Comparison of ENCODE assay signal across 9 mouse cellular contexts in the genomic region with DNA sequence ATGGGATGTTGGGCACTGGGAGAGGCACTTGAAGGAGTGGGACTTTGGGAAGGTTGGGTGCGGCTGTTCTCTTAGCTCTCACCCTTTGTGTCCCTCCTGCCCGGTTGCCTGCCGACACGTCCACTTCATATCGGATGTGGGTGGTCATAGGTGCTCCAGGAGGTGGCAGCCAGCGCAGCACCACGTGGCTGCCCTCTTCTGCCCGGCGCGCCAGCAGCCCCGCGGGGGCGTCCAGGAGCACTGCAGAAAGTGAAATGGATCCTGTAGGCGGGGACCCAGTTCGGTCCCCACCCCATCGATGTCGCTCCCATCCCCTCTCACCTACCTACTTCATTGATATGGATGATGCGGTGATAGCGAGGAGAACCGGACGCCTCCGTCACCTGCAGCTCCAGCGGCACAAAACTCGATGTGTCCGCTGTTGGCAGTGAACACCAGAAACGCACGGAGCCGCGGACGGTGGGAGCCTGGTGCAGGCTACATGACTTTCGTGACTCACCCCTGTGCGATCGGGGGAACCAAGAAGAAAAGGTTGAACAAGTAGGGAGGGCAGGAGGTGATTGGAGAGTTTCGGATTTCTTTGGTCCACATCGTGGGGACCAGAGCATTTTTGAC. TPM values are rescaled to one million over a fixed set of nuclear protein-coding genes. Genes with fewer than 3 reads are reported as not detected.
DNase-seq lines count a peak whose midpoint lies in the region; ATAC-seq and TF ChIP-seq lines count a peak whose summit lies in the region.
"Had no signal": no experiment of that assay in that cellular context is flagged by ENCODE, and none has a peak within 500 bp of the region (broad histone marks: within the 10 kb centered on the region; RNA-seq: fewer than 3 reads in every experiment).

No protein-coding gene starts in this region.

- no peak for TF ChIP-seq CTCF in G1E (IDR thresholded peaks at IDR 0.05; ENCODE audit: low read depth, low read length)

- peak overlapping the region; percentile 54 for H3K4me3 ChIP-seq in heart, embryonic 13.5 days
- peak overlapping the region; percentile 76 for H3K4me3 ChIP-seq in G1E (ENCODE audit: low read depth, low read length)
- H3K4me3 ChIP-seq in hindbrain, embryonic 10.5 days: peak overlapping the region; percentile 53
- peak overlapping the region; percentile 76 for H3K4me3 ChIP-seq in liver, embryonic 15.5 days (replicated peaks)
- peak overlapping the region; percentile 45 for H3K4me3 ChIP-seq in stomach, embryonic 16.5 days (replicated peaks; ENCODE audit: low read length)

- H3K9ac ChIP-seq in heart, embryonic 13.5 days: peak overlapping the region; percentile 74
- H3K9ac ChIP-seq in liver, embryonic 15.5 days: peak overlapping the region; percentile 94
- H3K9ac ChIP-seq in stomach, embryonic 16.5 days (ENCODE audit: low read length): peak overlapping the region; percentile 64; the same call in 1 of the 2 replicates

- no peaks in the 10 kb centered on the region for H3K9me3 ChIP-seq in heart, embryonic 13.5 days
- no peaks in the 10 kb centered on the region for H3K9me3 ChIP-seq in G1E (replicated peaks)
- no peaks in the 10 kb centered on the region for H3K9me3 ChIP-seq in hindbrain, embryonic 10.5 days
- H3K9me3 ChIP-seq in liver, embryonic 15.5 days (replicated peaks): no peaks in the 10 kb centered on the region
- H3K9me3 ChIP-seq in stomach, embryonic 16.5 days (replicated peaks; ENCODE audit: control insufficient read depth, low read length): no peaks in the 10 kb centered on the region

- peak overlapping the region; percentile 81 for H3K4me2 ChIP-seq in heart, embryonic 13.5 days
- H3K4me2 ChIP-seq in liver, embryonic 15.5 days: peak overlapping the region; percentile 89
- H3K4me2 ChIP-seq in stomach, embryonic 16.5 days (ENCODE audit: low read depth, low read length): peak overlapping the region; percentile 69

- no peak overlapping the region; the same call in 1 of the 2 replicates for H3K27ac ChIP-seq in heart, embryonic 13.5 days (replicated peaks)
- no peak overlapping the region for H3K27ac ChIP-seq in hindbrain, embryonic 10.5 days
- H3K27ac ChIP-seq in liver, embryonic 15.5 days (replicated peaks): peak overlapping the region; percentile 96
- no peak overlapping the region for H3K27ac ChIP-seq in stomach, embryonic 16.5 days (ENCODE audit: low read length)

- H3K36me3 ChIP-seq in heart, embryonic 13.5 days: peaks cover 24% of the 10 kb centered on the region
- H3K36me3 ChIP-seq in G1E (replicated peaks): peaks cover 49% of the 10 kb centered on the region
- H3K36me3 ChIP-seq in hindbrain, embryonic 10.5 days: peaks cover 9% of the 10 kb centered on the region; the same call in 1 of the 2 replicates
- peaks cover 56% of the 10 kb centered on the region for H3K36me3 ChIP-seq in liver, embryonic 15.5 days (replicated peaks)
- no peaks in the 10 kb centered on the region for H3K36me3 ChIP-seq in stomach, embryonic 16.5 days (ENCODE audit: control insufficient read depth, insufficient read depth, low read length)

- 2% methylated on average over 35 of the region's 35 CpGs for WGBS in heart, embryonic 13.5 days
- WGBS in hindbrain, embryonic 10.5 days: 2% methylated on average over 35 of the region's 35 CpGs
- 1% methylated on average over 35 of the region's 35 CpGs for WGBS in liver, embryonic 15.5 days (ENCODE audit: insufficient replicate concordance)
- WGBS in stomach, embryonic 16.5 days: 3% methylated on average over 35 of the region's 35 CpGs

- no peak for ATAC-seq in heart, embryonic 13.5 days (ENCODE audit: extremely low read depth, insufficient number of reproducible peaks, low FRiP score, low TSS enrichment)
- no peak for ATAC-seq in G1E (ENCODE audit: extremely low read depth, insufficient number of reproducible peaks, low FRiP score, poor library complexity, severe bottlenecking)
- ATAC-seq in liver, embryonic 15.5 days (ENCODE audit: insufficient read depth): no peak
- ATAC-seq in stomach, embryonic 16.5 days (ENCODE audit: insufficient read depth, low FRiP score): no peak
- ATAC-seq: Patski had no signal

- DNase-seq in heart, adult 18-20 months: no peak
- DNase-seq in G1E (ENCODE audit: low spot score): peak; percentile 60
- DNase-seq in hindbrain, embryonic 10.5 days (ENCODE audit: low spot score): peak; percentile 17
- DNase-seq in testis, postnatal 10 days (ENCODE audit: low spot score): no peak
- DNase-seq in urinary bladder, adult 18-20 months (ENCODE audit: low spot score in 2 of 2): no peak

- peaks cover 42% of the 10 kb centered on the region for H3K4me1 ChIP-seq in heart, embryonic 13.5 days
- peaks cover 73% of the 10 kb centered on the region for H3K4me1 ChIP-seq in G1E (ENCODE audit: insufficient read depth, low read depth, low read length)
- H3K4me1 ChIP-seq in hindbrain, embryonic 10.5 days (replicated peaks): peaks cover 38% of the 10 kb centered on the region
- H3K4me1 ChIP-seq in liver, embryonic 15.5 days (replicated peaks): peaks cover 66% of the 10 kb centered on the region
- peaks cover 28% of the 10 kb centered on the region for H3K4me1 ChIP-seq in stomach, embryonic 16.5 days (ENCODE audit: control insufficient read depth, insufficient read depth, low read length)

- peaks cover 27% of the 10 kb centered on the region for H3K27me3 ChIP-seq in heart, embryonic 13.5 days (replicated peaks)
- H3K27me3 ChIP-seq in G1E (ENCODE audit: insufficient read depth, low read length): no peaks in the 10 kb centered on the region
- H3K27me3 ChIP-seq in hindbrain, embryonic 10.5 days (ENCODE audit: insufficient read depth, poor library complexity, severe bottlenecking): peaks cover 59% of the 10 kb centered on the region
- peaks cover 17% of the 10 kb centered on the region; the same call in 1 of the 2 replicates for H3K27me3 ChIP-seq in liver, embryonic 15.5 days
- H3K27me3 ChIP-seq in stomach, embryonic 16.5 days (ENCODE audit: control insufficient read depth, insufficient read depth, low read length): peaks cover 20% of the 10 kb centered on the region
- H3K27me3 ChIP-seq: Patski had no signal

RNA-seq across cellular contexts. Expression of gene Epor, which starts 1.8 kb away (rescaled TPM):
- 7.3 and 8.5 TPM in 2 replicates for polyA plus RNA-seq in heart, embryonic 13.5 days (2015; fragmentation: Nextera tagmentation; extraction: Ambion mirVana)
- 1 to 10 TPM in 1 of 2 experiments, under 1 TPM in 1; 0.84 to 2.1 TPM for total RNA-seq in heart, adult 18-20 months (2021)
- 35.5 and 49.7 TPM in 2 replicates for total RNA-seq in G1E (2014; fragmentation: Nextera tagmentation)
- 14.4 and 21.9 TPM in 2 replicates for total RNA-seq in G1E (2017)
- 125 and 135 TPM in 2 replicates for polyA plus RNA-seq in G1E (2012)
- 9.3 and 9.6 TPM in 2 replicates for polyA plus RNA-seq in hindbrain, embryonic 10.5 days (2016; fragmentation: Nextera tagmentation; extraction: Ambion mirVana)
- 124 and 142 TPM in 2 replicates for polyA plus RNA-seq in liver, embryonic 15.5 days (2015; fragmentation: Nextera tagmentation; extraction: Ambion mirVana)
- 10.4 and 11.8 TPM in 2 replicates for polyA plus RNA-seq in stomach, embryonic 16.5 days (2015; fragmentation: Nextera tagmentation; extraction: Ambion mirVana)

RNA-seq across cellular contexts. Expression of gene Swsap1, which starts 5.9 kb away (rescaled TPM):
- 5.1 and 5.7 TPM in 2 replicates for polyA plus RNA-seq in heart, embryonic 13.5 days (2015; fragmentation: Nextera tagmentation; extraction: Ambion mirVana)
- 1 to 10 TPM; 7.6 to 7.8 TPM for total RNA-seq in heart, adult 18-20 months (2021)
- total RNA-seq in G1E (2014; fragmentation: Nextera tagmentation) (11.8 and 12.4 TPM in 2 replicates), G1E (2017) (10.9 and 12.8 TPM in 2 replicates)
- polyA plus RNA-seq in G1E (2012): 12.6 and 14.5 TPM in 2 replicates
- polyA plus RNA-seq in hindbrain, embryonic 10.5 days (2016; fragmentation: Nextera tagmentation; extraction: Ambion mirVana): 7.1 and 9.3 TPM in 2 replicates
- 2.2 and 2.5 TPM in 2 replicates for polyA plus RNA-seq in liver, embryonic 15.5 days (2015; fragmentation: Nextera tagmentation; extraction: Ambion mirVana)
- 5.6 and 6.0 TPM in 2 replicates for polyA plus RNA-seq in stomach, embryonic 16.5 days (2015; fragmentation: Nextera tagmentation; extraction: Ambion mirVana)

RNA-seq across cellular contexts. Expression of gene Plppr2, which starts 24.6 kb away (rescaled TPM):
- polyA plus RNA-seq in heart, embryonic 13.5 days (2015; fragmentation: Nextera tagmentation; extraction: Ambion mirVana): 5.1 and 5.2 TPM in 2 replicates
- 1 to 10 TPM; 2.4 to 3.0 TPM for total RNA-seq in heart, adult 18-20 months (2021)
- total RNA-seq in G1E (2014; fragmentation: Nextera tagmentation): 1.6 and 5.3 TPM in 2 replicates
- total RNA-seq in G1E (2017): 0.41 and 0.44 TPM in 2 replicates
- 5.8 and 7.6 TPM in 2 replicates for polyA plus RNA-seq in G1E (2012)
- 15.6 and 30.6 TPM in 2 replicates for polyA plus RNA-seq in hindbrain, embryonic 10.5 days (2016; fragmentation: Nextera tagmentation; extraction: Ambion mirVana)
- polyA plus RNA-seq in liver, embryonic 15.5 days (2015; fragmentation: Nextera tagmentation; extraction: Ambion mirVana): 1.2 and 1.5 TPM in 2 replicates
- 6.9 and 7.1 TPM in 2 replicates for polyA plus RNA-seq in stomach, embryonic 16.5 days (2015; fragmentation: Nextera tagmentation; extraction: Ambion mirVana)

RNA-seq across cellular contexts. Expression of gene Rgl3, which starts 27.8 kb away (rescaled TPM):
- polyA plus RNA-seq in heart, embryonic 13.5 days (2015; fragmentation: Nextera tagmentation; extraction: Ambion mirVana): 0.68 and 0.71 TPM in 2 replicates
- 1 to 10 TPM; 4.8 to 7.1 TPM for total RNA-seq in heart, adult 18-20 months (2021)
- total RNA-seq in G1E (2014; fragmentation: Nextera tagmentation) (not detected in 2 replicates), G1E (2017) (0.05 TPM in 1 of 2 replicates, not detected in the other)
- polyA plus RNA-seq in G1E (2012): not detected in 2 replicates
- 3.7 and 5.7 TPM in 2 replicates for polyA plus RNA-seq in hindbrain, embryonic 10.5 days (2016; fragmentation: Nextera tagmentation; extraction: Ambion mirVana)
- 0.10 and 0.13 TPM in 2 replicates for polyA plus RNA-seq in liver, embryonic 15.5 days (2015; fragmentation: Nextera tagmentation; extraction: Ambion mirVana)
- polyA plus RNA-seq in stomach, embryonic 16.5 days (2015; fragmentation: Nextera tagmentation; extraction: Ambion mirVana): 6.1 and 6.2 TPM in 2 replicates

RNA-seq across cellular contexts. Expression of gene Tmem205, which starts 34.1 kb away (rescaled TPM):
- 41.5 and 47.8 TPM in 2 replicates for polyA plus RNA-seq in heart, embryonic 13.5 days (2015; fragmentation: Nextera tagmentation; extraction: Ambion mirVana)
- 10 to 100 TPM; 72.7 to 81.2 TPM for total RNA-seq in heart, adult 18-20 months (2021)
- 12.8 and 17.6 TPM in 2 replicates for total RNA-seq in G1E (2014; fragmentation: Nextera tagmentation)
- 9.0 and 17.1 TPM in 2 replicates for total RNA-seq in G1E (2017)
- polyA plus RNA-seq in G1E (2012): 11.3 and 15.9 TPM in 2 replicates
- 39.1 and 46.1 TPM in 2 replicates for polyA plus RNA-seq in hindbrain, embryonic 10.5 days (2016; fragmentation: Nextera tagmentation; extraction: Ambion mirVana)
- polyA plus RNA-seq in liver, embryonic 15.5 days (2015; fragmentation: Nextera tagmentation; extraction: Ambion mirVana): 137 and 160 TPM in 2 replicates
- 74.5 and 81.2 TPM in 2 replicates for polyA plus RNA-seq in stomach, embryonic 16.5 days (2015; fragmentation: Nextera tagmentation; extraction: Ambion mirVana)

Comparison
In these comparisons a context has a peak if more than half of its experiments do, and no peak if none do; other contexts are left out.
1. DNase-seq: peak in G1E (single experiment) and hindbrain, embryonic 10.5 days (single experiment); none in heart, adult 18-20 months (0 of 2), testis, postnatal 10 days (single experiment) and urinary bladder, adult 18-20 months (0 of 2).
2. Peak in every context shown above with its lines, with median percentiles within 50 percentile points of each other: H3K4me2 ChIP-seq, H3K4me3 ChIP-seq and H3K9ac ChIP-seq.